Mouse (Mus musculus) embryonic facial prominence, embryonic 11.5 days (tissue): ENCODE data around the gene Cox8a. TPM values are rescaled to one million over a fixed set of nuclear protein-coding genes. Genes with fewer than 3 reads are reported as not detected.
A peak's percentile ranks its signal among the peaks of the same experiment; 100 is the strongest.

Experiments used
- ATAC-seq: fragments of 200-750 bp; cut with Nextera tagmentation; replicated peaks from 2 replicates; pipeline ENCODE4 v1.8.0; 2017; ENCODE audit warnings: low read depth; ENCODE audit not compliant: insufficient number of reproducible peaks, low FRiP score, low TSS enrichment
- DNase-seq: peaks from one replicate; pipeline ENCODE4 v3.0.0-alpha.2; 2015; ENCODE audit warnings: low spot score
- H3K27ac ChIP-seq: fragments of 300-500 bp; sonication (generic); replicated peaks from 2 replicates; pipeline ENCODE4 v1.5.1; 2014; ENCODE audit warnings: mild to moderate bottlenecking, low read depth, low read length, control low read depth
- H3K27me3 ChIP-seq: fragments of 300-500 bp; sonication (generic); 2 replicates; pipeline ENCODE4 v1.6.1; 2014; ENCODE audit warnings: mild to moderate bottlenecking, low read length, moderate library complexity, mixed read lengths; ENCODE audit not compliant: control insufficient read depth, insufficient read depth
- H3K36me3 ChIP-seq: fragments of 300-500 bp; sonication (generic); replicated peaks from 2 replicates; pipeline ENCODE4 v1.6.1; 2014; ENCODE audit warnings: low read depth, mild to moderate bottlenecking, low read length, moderate library complexity, mixed read lengths; ENCODE audit not compliant: control insufficient read depth, insufficient read depth
- H3K4me1 ChIP-seq: fragments of 300-500 bp; sonication (generic); 2 replicates; pipeline ENCODE4 v1.6.1; 2014; ENCODE audit warnings: low read length, mixed read lengths; ENCODE audit not compliant: control insufficient read depth, insufficient read depth
- H3K4me2 ChIP-seq: fragments of 300-500 bp; sonication (generic); 2 replicates; pipeline ENCODE4 v1.6.1; 2014; ENCODE audit warnings: low read depth, mild to moderate bottlenecking, control low read depth, low read length, moderate library complexity
- H3K4me3 ChIP-seq: fragments of 300-500 bp; sonication (generic); 2 replicates; pipeline ENCODE4 v1.5.1; 2014; ENCODE audit warnings: low read depth, low read length, control low read depth
- H3K9ac ChIP-seq: fragments of 300-500 bp; sonication (generic); replicated peaks from 2 replicates; pipeline ENCODE4 v1.6.1; 2014; ENCODE audit warnings: mild to moderate bottlenecking, control low read depth, low read length
- H3K9me3 ChIP-seq: fragments of 300-500 bp; sonication (generic); replicated peaks from 2 replicates; pipeline ENCODE4 v1.6.1; 2016; ENCODE audit warnings: mild to moderate bottlenecking, low read length, inconsistent platforms, mixed read lengths; ENCODE audit not compliant: control insufficient read depth
- WGBS: fragments of 180-500 bp; shearing (Covaris S2); extraction: QIAGEN DNeasy Blood & Tissue Kit; methylation state at CpG from one replicate; pipeline ENCODE4 v1.1.7; 2014; 5-methylcytosine and 5-hydroxymethylcytosine counted together
- polyA plus RNA-seq: library from polyadenylated mRNA; unstranded; fragments of >200 nt; fragmentation: Nextera tagmentation; extraction: Ambion mirVana; gene quantifications from 2 replicates; pipeline ENCODE4 v1.2.1, GENCODE M21; 2014

Cox8a gene
- polyA plus RNA-seq, 1 experiment from 2014 or later, result 741 TPM

- Histone ChIP-seq H3K4me1 (peaks cover under 1% of the 10 kb centered on the region; the same call in 1 of the 2 replicates), H3K9ac (no peak overlapping the region), H3K36me3 (no peaks in the 10 kb centered on the region), H3K4me2 (no peak overlapping the region), H3K4me3 (no peak overlapping the region), H3K27ac (no peak overlapping the region), H3K9me3 (no peaks in the 10 kb centered on the region), H3K27me3 (0 out of 2 replicates have a peak, but pooled peaks cover under 1% of the 10 kb centered on the region)
- WGBS, result 63% methylated on average over 5 of the region's 5 CpGs
- ATAC-seq (no peak), DNase-seq (no peak)
Measured at GRCm38 (mm10) chr19:7190986-7191385, 26.4 kb downstream of the Cox8a start.

- no peak for DNase-seq
- H3K4me1 ChIP-seq, result peaks cover 9% of the 10 kb centered on the region
- 0 out of 2 replicates have a peak, but pooled peaks cover 2% of the 10 kb centered on the region for H3K27me3 ChIP-seq
- no peaks in the 10 kb centered on the region for H3K36me3 ChIP-seq
- no peaks in the 10 kb centered on the region for H3K9me3 ChIP-seq
- H3K27ac ChIP-seq, result no peak overlapping the region
- H3K4me3 ChIP-seq, result no peak overlapping the region
- 73% methylated on average over 4 of the region's 4 CpGs for WGBS
- ATAC-seq, result no peak
- no peak overlapping the region for H3K4me2 ChIP-seq
- no peak overlapping the region for H3K9ac ChIP-seq
Measured at GRCm38 (mm10) chr19:7189026-7189425, 28.4 kb downstream of the Cox8a start.

- H3K36me3 ChIP-seq, result no peaks in the 10 kb centered on the region
- H3K27me3 ChIP-seq, result 0 out of 2 replicates have a peak, but pooled peaks cover 2% of the 10 kb centered on the region
- no peak overlapping the region for H3K27ac ChIP-seq
- no peak overlapping the region for H3K4me3 ChIP-seq
- H3K4me2 ChIP-seq, result no peak overlapping the region
- no peaks in the 10 kb centered on the region for H3K9me3 ChIP-seq
- DNase-seq, result no peak
- ATAC-seq, result no peak
- 55% methylated on average over 5 of the region's 5 CpGs for WGBS
- no peak overlapping the region for H3K9ac ChIP-seq
- peaks cover 15% of the 10 kb centered on the region for H3K4me1 ChIP-seq
Measured at GRCm38 (mm10) chr19:7187157-7187556, 30.3 kb downstream of the Cox8a start.

DNA sequence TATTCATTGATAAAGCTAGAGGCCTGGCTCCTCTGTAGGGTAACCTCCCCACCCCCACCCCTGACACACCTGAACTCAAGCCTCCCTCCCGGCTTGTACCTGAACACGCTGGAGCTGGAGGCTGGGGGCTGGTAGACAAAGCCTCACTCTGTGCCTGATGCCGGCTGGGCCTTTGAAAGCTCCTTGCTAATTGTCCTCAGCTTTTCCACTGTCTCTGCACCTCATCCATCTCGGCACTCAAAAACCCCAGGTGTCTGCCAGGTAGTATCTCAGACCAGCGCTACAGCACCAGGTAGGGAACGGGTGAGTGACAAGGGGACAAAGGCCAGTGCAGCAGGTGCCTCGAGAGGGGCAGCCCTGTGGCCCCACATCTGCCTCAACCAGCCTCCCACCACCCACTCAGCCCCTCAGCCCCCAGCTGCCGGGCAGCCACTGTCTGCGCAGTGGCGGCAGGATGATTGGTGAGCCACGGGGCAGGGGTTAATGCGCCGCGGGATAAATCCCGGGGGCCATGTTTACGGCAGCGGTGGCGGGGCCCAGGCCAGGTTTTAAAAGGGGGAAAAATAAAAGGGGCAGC is 31.6 kb downstream of the Cox8a start:
- peak overlapping the region; percentile 19; the same call in 1 of the 2 replicates for H3K4me2 ChIP-seq
- DNase-seq (no peak), ATAC-seq (0 out of 2 replicates have a peak, but pooled peaks have one; percentile 9)
- H3K27ac ChIP-seq, result no peak overlapping the region
- WGBS, result 4% methylated on average over 18 of the region's 18 CpGs
- H3K27me3 ChIP-seq, result 0 out of 2 replicates have a peak, but pooled peaks cover 2% of the 10 kb centered on the region
- no peak overlapping the region for H3K4me3 ChIP-seq
- H3K36me3 ChIP-seq, result no peaks in the 10 kb centered on the region
- H3K4me1 ChIP-seq, result peaks cover 17% of the 10 kb centered on the region
- no peaks in the 10 kb centered on the region for H3K9me3 ChIP-seq
- H3K9ac ChIP-seq, result peak overlapping the region; percentile 32; the same call in 1 of the 2 replicates

DNA sequence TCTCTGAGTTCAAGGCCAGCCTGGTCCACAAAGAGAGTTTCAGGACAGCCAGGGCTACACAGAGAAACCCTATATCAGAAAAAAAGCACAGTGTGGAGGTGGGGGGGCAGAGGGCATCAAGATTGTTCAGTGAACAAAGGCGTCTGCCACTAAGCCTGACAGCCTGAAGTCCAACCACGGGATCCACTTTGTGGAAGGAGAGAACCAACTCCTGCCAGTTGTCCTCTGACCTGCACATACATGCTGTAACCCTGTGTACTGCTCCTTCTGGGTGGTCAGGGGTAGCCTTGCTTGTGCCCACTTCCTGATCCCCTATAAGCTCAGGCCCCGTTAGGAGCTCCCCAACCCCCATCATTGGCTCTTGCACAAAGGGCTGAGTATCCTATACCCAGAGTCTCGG is 32.4 kb downstream of the Cox8a start:
- H3K4me2 ChIP-seq, result no peak overlapping the region
- H3K9ac ChIP-seq, result no peak overlapping the region
- no peak for ATAC-seq
- no peaks in the 10 kb centered on the region for H3K36me3 ChIP-seq
- no peak overlapping the region for H3K4me3 ChIP-seq
- no peak for DNase-seq
- 29% methylated on average over 4 of the region's 4 CpGs for WGBS
- peaks cover 17% of the 10 kb centered on the region for H3K4me1 ChIP-seq
- H3K27ac ChIP-seq, result no peak overlapping the region
- H3K27me3 ChIP-seq, result 0 out of 2 replicates have a peak, but pooled peaks cover 2% of the 10 kb centered on the region
- no peaks in the 10 kb centered on the region for H3K9me3 ChIP-seq

DNA sequence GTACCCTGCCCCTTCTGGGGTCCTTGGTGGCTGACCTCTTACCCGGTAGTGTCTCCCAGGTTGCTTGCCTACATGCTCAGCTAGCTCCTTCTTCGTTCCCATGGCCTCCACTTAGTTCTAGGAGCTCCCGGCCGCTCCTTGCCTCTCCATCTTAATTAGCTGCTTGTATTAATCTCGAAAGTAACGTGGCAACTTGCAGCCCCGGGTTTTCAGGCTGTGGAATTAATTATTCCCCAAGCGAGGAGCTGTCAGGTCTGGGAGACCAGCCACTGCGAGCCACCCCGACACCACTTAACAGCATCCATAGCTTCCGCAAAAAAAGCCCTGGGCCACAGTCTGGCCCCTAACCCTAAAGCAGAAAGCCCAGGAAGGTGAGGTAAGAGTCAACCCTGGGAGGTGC is 34.0 kb downstream of the Cox8a start:
- Histone ChIP-seq H3K4me3 (no peak overlapping the region), H3K27ac (no peak overlapping the region), H3K36me3 (no peaks in the 10 kb centered on the region), H3K4me2 (no peak overlapping the region), H3K9me3 (no peaks in the 10 kb centered on the region), H3K9ac (no peak overlapping the region), H3K27me3 (0 out of 2 replicates have a peak, but pooled peaks cover 2% of the 10 kb centered on the region), H3K4me1 (peaks cover 17% of the 10 kb centered on the region)
- WGBS, result 53% methylated on average over 11 of the region's 11 CpGs
- ATAC-seq, result no peak
- no peak for DNase-seq

- peak overlapping the region; percentile 25 for H3K9ac ChIP-seq
- 0 out of 2 replicates have a peak, but pooled peaks cover 2% of the 10 kb centered on the region for H3K27me3 ChIP-seq
- H3K4me1 ChIP-seq, result peaks cover 17% of the 10 kb centered on the region
- peak; percentile 68 for DNase-seq
- 0 out of 2 replicates have a peak, but pooled peaks have one; percentile 17 for ATAC-seq
- 0 out of 2 replicates have a peak overlapping the region, but pooled peaks have one; percentile 5 for H3K4me3 ChIP-seq
- 5% methylated on average over 23 of the region's 23 CpGs for WGBS
- H3K27ac ChIP-seq, result no peak overlapping the region
- peak overlapping the region; percentile 33 for H3K4me2 ChIP-seq
- H3K9me3 ChIP-seq, result no peaks in the 10 kb centered on the region
- no peaks in the 10 kb centered on the region for H3K36me3 ChIP-seq
Measured at GRCm38 (mm10) chr19:7182273-7182949, 35.0 kb downstream of the Cox8a start.

- no peak for DNase-seq
- no peak overlapping the region for H3K4me3 ChIP-seq
- peaks cover 17% of the 10 kb centered on the region for H3K4me1 ChIP-seq
- H3K27me3 ChIP-seq, result 0 out of 2 replicates have a peak, but pooled peaks cover 2% of the 10 kb centered on the region
- no peak overlapping the region for H3K9ac ChIP-seq
- H3K4me2 ChIP-seq, result no peak overlapping the region
- ATAC-seq, result no peak
- H3K36me3 ChIP-seq, result no peaks in the 10 kb centered on the region
- WGBS, result 68% methylated on average over 7 of the region's 7 CpGs
- no peaks in the 10 kb centered on the region for H3K9me3 ChIP-seq
- no peak overlapping the region for H3K27ac ChIP-seq
Measured at GRCm38 (mm10) chr19:7181496-7181895, 35.9 kb downstream of the Cox8a start.
